Mouse (Mus musculus) lung, adult 2 months (tissue): ENCODE measurements around the gene Gm13288.

Experiments
- CTCF ChIP-seq: fragments of 200-500 bp; IDR thresholded peaks from 2 replicates; pipeline ENCODE4 v1.5.1; 2011; ENCODE audit warnings: mild to moderate bottlenecking, low read length, control low read depth; ENCODE audit not compliant: insufficient read depth
- POLR2A ChIP-seq: fragments of 200-500 bp; IDR thresholded peaks from 2 replicates; pipeline ENCODE4 v1.6.1; 2011; ENCODE audit warnings: low read depth, mild to moderate bottlenecking, control low read depth, low read length, borderline replicate concordance; ENCODE audit errors: extremely low read depth

- no peak for TF ChIP-seq CTCF
- no peak for TF ChIP-seq POLR2A
These were observed 36.1 kb downstream of the Gm13288 start, which contains the start of gene Ifna4 for GRCm38 (mm10) chr4:88841438-88841911.
